Mouse (Mus musculus) megakaryocyte, embryonic 14.5 days (primary cell): ENCODE measurements around the gene Utrn. TPM values are rescaled to one million over a fixed set of nuclear protein-coding genes. Genes with fewer than 3 reads are reported as not detected.

Experiments
- H3K27me3 ChIP-seq: replicated peaks from 2 replicates; pipeline ENCODE3; 2012; ENCODE audit warnings: inconsistent platforms
- H3K36me3 ChIP-seq: replicated peaks from 2 replicates; pipeline ENCODE3; 2012; ENCODE audit warnings: low read length, inconsistent platforms, mixed read lengths
- H3K4me1 ChIP-seq: 2 replicates; pipeline ENCODE4 v1.6.1; 2012; ENCODE audit warnings: inconsistent platforms
- H3K4me3 ChIP-seq: replicated peaks from 2 replicates; pipeline ENCODE3; 2012; ENCODE audit warnings: moderate library complexity, mild to moderate bottlenecking, inconsistent platforms
- H3K9me3 ChIP-seq: 2 replicates; pipeline ENCODE4 v1.6.1; 2012; ENCODE audit warnings: inconsistent platforms
- FLI1 ChIP-seq: IDR thresholded peaks from 2 replicates; pipeline ENCODE4 v1.6.1; 2012; ENCODE audit warnings: low read length, inconsistent platforms, mixed read lengths
- GATA1 ChIP-seq: IDR thresholded peaks from 3 replicates; pipeline ENCODE4 v1.6.1; 2012; ENCODE audit warnings: mixed read lengths, low read length, inconsistent platforms, borderline replicate concordance
- polyA plus RNA-seq: library from polyadenylated mRNA; stranded (reverse); fragments of >175 nt; gene quantifications from 2 replicates; pipeline ENCODE4 v1.2.3, GENCODE M21; 2012; ENCODE audit warnings: low replicate concordance; ENCODE audit not compliant: insufficient read depth

Utrn gene
- 0.64 and 6.1 TPM in 2 replicates for polyA plus RNA-seq

GRCm38 (mm10) chr10:12869029-12869671 is at the start of gene Utrn:
Utrn (minus strand) TSS chr10:12869365.
- peak within 1 kb of the TSS; percentile 96 for H3K4me3 ChIP-seq
- no peak for TF ChIP-seq GATA1
- no peak for TF ChIP-seq FLI1
- H3K9me3 ChIP-seq: no peaks in the 10 kb centered on the region
- H3K36me3 ChIP-seq: peaks cover 14% of the 10 kb centered on the region
- no peaks in the 10 kb centered on the region for H3K27me3 ChIP-seq
- peaks cover 31% of the 10 kb centered on the region for H3K4me1 ChIP-seq

GRCm38 (mm10) chr10:12917626-12918025 is 48.5 kb upstream of the Utrn start:
- Histone ChIP-seq H3K36me3 (peaks cover 4% of the 10 kb centered on the region), H3K4me3 (no peak overlapping the region), H3K9me3 (no peaks in the 10 kb centered on the region), H3K4me1 (peaks cover 22% of the 10 kb centered on the region), H3K27me3 (no peaks in the 10 kb centered on the region)
- TF ChIP-seq FLI1: no peak
- no peak for TF ChIP-seq GATA1

- H3K4me3 ChIP-seq: no peak overlapping the region
- no peak for TF ChIP-seq FLI1
- no peak for TF ChIP-seq GATA1
Measured at GRCm38 (mm10) chr10:12916376-12916775, 47.2 kb upstream of the Utrn start.

GRCm38 (mm10) chr10:12915826-12916225 is 46.7 kb upstream of the Utrn start:
- Histone ChIP-seq H3K27me3 (no peaks in the 10 kb centered on the region), H3K4me3 (no peak overlapping the region), H3K9me3 (no peaks in the 10 kb centered on the region), H3K4me1 (peaks cover 28% of the 10 kb centered on the region), H3K36me3 (peaks cover 4% of the 10 kb centered on the region)
- TF ChIP-seq GATA1 (no peak), FLI1 (no peak)

More at GRCm38 (mm10) chr10:12916376-12916775, 47.2 kb upstream of the Utrn start:
- peaks cover 4% of the 10 kb centered on the region for H3K36me3 ChIP-seq
- no peaks in the 10 kb centered on the region for H3K9me3 ChIP-seq
- no peaks in the 10 kb centered on the region for H3K27me3 ChIP-seq
- peaks cover 31% of the 10 kb centered on the region for H3K4me1 ChIP-seq

- H3K27me3 ChIP-seq: no peaks in the 10 kb centered on the region
- peaks cover 17% of the 10 kb centered on the region for H3K4me1 ChIP-seq
- no peak overlapping the region for H3K4me3 ChIP-seq
- H3K36me3 ChIP-seq: peaks cover 4% of the 10 kb centered on the region
- no peaks in the 10 kb centered on the region for H3K9me3 ChIP-seq
- TF ChIP-seq GATA1 (no peak), FLI1 (no peak)
Measured at GRCm38 (mm10) chr10:12914203-12914602, 45.0 kb upstream of the Utrn start.

- no peak overlapping the region for H3K4me3 ChIP-seq
- TF ChIP-seq GATA1 (no peak), FLI1 (no peak)
- H3K36me3 ChIP-seq: peaks cover 4% of the 10 kb centered on the region
Measured at GRCm38 (mm10) chr10:12911981-12912530, 42.9 kb upstream of the Utrn start.

GRCm38 (mm10) chr10:12911451-12911850 is 42.3 kb upstream of the Utrn start:
- Histone ChIP-seq H3K36me3 (peaks cover 4% of the 10 kb centered on the region), H3K4me1 (peaks cover 9% of the 10 kb centered on the region), H3K4me3 (no peak overlapping the region), H3K9me3 (0 out of 2 replicates have a peak, but pooled peaks cover 3% of the 10 kb centered on the region), H3K27me3 (no peaks in the 10 kb centered on the region)
- no peak for TF ChIP-seq GATA1
- no peak for TF ChIP-seq FLI1

More at GRCm38 (mm10) chr10:12911981-12912530, 42.9 kb upstream of the Utrn start:
- Histone ChIP-seq H3K9me3 (0 out of 2 replicates have a peak, but pooled peaks cover 3% of the 10 kb centered on the region), H3K27me3 (no peaks in the 10 kb centered on the region), H3K4me1 (peaks cover 9% of the 10 kb centered on the region)

GRCm38 (mm10) chr10:12909891-12910290 is 40.7 kb upstream of the Utrn start:
- Histone ChIP-seq H3K36me3 (no peaks in the 10 kb centered on the region), H3K4me1 (peaks cover 9% of the 10 kb centered on the region), H3K9me3 (0 out of 2 replicates have a peak, but pooled peaks cover 3% of the 10 kb centered on the region), H3K27me3 (no peaks in the 10 kb centered on the region), H3K4me3 (no peak overlapping the region)
- TF ChIP-seq FLI1: no peak

- Histone ChIP-seq H3K4me3 (no peak overlapping the region), H3K27me3 (no peaks in the 10 kb centered on the region), H3K36me3 (no peaks in the 10 kb centered on the region), H3K4me1 (peaks cover 15% of the 10 kb centered on the region), H3K9me3 (0 out of 2 replicates have a peak, but pooled peaks cover 3% of the 10 kb centered on the region)
- no peak for TF ChIP-seq FLI1
- no peak for TF ChIP-seq GATA1
Measured at GRCm38 (mm10) chr10:12909179-12909578, 40.0 kb upstream of the Utrn start.

GRCm38 (mm10) chr10:12904140-12904528 is 35.0 kb upstream of the Utrn start:
- no peaks in the 10 kb centered on the region for H3K36me3 ChIP-seq
- no peak overlapping the region for H3K4me3 ChIP-seq
- no peaks in the 10 kb centered on the region for H3K27me3 ChIP-seq
- TF ChIP-seq FLI1 (no peak), GATA1 (no peak)
- H3K4me1 ChIP-seq: peaks cover 13% of the 10 kb centered on the region
- peaks cover 3% of the 10 kb centered on the region; the same call in 1 of the 2 replicates for H3K9me3 ChIP-seq
